Mouse (Mus musculus): ENCODE results near the gene March2. TPM values are rescaled to one million over a fixed set of nuclear protein-coding genes. Genes with fewer than 3 reads are reported as not detected.
A peak's percentile ranks its signal among the peaks of the same experiment; 100 is the strongest.

March2 gene
- total RNA-seq, 1 experiment from 2014 or later, result 20.5 TPM

GRCm38 (mm10) chr17:33728396-33728795 lies 9.9 kb upstream of the March2 start:
- ATAC-seq (replicated peaks in 1 of 2; ENCODE audit: insufficient read depth in 1 of 2, low FRiP score in 2 of 2, low TSS enrichment in 1 of 2, low read depth in 1 of 2, poor library complexity in 2 of 2, severe bottlenecking in 2 of 2), result no peak

DNA sequence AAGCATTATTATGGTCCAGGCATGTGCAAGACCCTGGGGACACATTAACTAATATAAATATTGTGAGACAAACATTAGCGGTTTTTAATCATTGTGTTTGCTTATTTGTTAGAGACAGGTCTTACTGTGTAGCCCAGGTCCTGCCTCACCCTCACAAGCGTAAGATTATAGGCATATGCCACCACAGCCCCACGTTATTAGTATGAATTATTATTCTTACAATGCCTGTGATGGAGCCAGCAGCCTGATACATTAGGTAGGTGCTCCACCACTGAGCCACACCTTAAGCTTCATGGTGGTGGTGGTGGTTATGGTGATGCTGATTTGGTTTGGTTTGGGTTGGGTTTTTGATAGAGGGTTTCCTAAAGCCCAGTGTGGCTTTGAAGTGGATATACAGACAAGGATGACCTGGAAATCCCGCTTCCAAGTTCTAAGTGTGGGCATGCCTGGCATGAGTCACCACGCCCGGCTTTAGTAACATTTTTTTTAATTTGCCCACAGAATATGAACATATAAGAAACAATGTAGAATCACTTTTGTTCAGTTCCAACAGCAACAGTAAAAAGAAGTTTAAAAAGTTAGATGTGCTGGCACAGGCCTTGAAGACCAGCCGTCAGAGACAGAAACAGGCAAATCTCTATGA lies 1.4 kb upstream of the March2 start:
- ATAC-seq (replicated peaks in 1 of 2; ENCODE audit: insufficient read depth in 1 of 2, low FRiP score in 2 of 2, low TSS enrichment in 1 of 2, low read depth in 1 of 2, poor library complexity in 2 of 2, severe bottlenecking in 2 of 2), result no peak

- no peak for ATAC-seq (replicated peaks in 1 of 2; ENCODE audit: insufficient read depth in 1 of 2, low FRiP score in 2 of 2, low TSS enrichment in 1 of 2, low read depth in 1 of 2, poor library complexity in 2 of 2, severe bottlenecking in 2 of 2)
These were observed 665 bp upstream of the March2 start for GRCm38 (mm10) chr17:33718944-33719725.

- ATAC-seq (replicated peaks in 1 of 2; ENCODE audit: insufficient read depth in 1 of 2, low FRiP score in 2 of 2, low TSS enrichment in 1 of 2, low read depth in 1 of 2, poor library complexity in 2 of 2, severe bottlenecking in 2 of 2), result no peak
These were observed 488 bp downstream of the March2 start for GRCm38 (mm10) chr17:33717982-33718381.

- ATAC-seq (replicated peaks in 1 of 2; ENCODE audit: insufficient read depth in 1 of 2, low FRiP score in 2 of 2, low TSS enrichment in 1 of 2, low read depth in 1 of 2, poor library complexity in 2 of 2, severe bottlenecking in 2 of 2), result no peak
These were observed 1.2 kb downstream of the March2 start for GRCm38 (mm10) chr17:33717246-33717645.

GRCm38 (mm10) chr17:33714779-33715178 lies 3.7 kb downstream of the March2 start:
- ATAC-seq (replicated peaks in 1 of 2; ENCODE audit: insufficient read depth in 1 of 2, low FRiP score in 2 of 2, low TSS enrichment in 1 of 2, low read depth in 1 of 2, poor library complexity in 2 of 2, severe bottlenecking in 2 of 2), result no peak

DNA sequence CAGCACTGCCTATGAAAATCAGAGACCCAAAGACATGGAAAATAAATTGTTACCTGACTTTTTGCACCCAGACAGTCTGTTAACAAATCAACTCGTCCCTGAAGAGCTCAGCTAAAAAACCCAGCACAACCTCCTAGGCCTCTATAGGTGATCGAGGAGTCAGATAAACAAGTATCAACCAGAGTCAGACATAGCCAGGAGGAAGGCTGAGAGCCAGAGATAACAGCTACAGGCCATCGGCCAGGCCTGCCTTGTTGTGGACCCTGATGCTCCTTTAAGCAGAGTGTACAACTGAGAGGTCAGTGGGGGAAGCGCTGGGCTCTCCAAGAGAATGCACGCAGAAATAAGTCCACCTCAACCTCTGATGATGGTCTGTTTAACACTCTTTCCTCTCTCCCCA lies 5.2 kb downstream of the March2 start:
- ATAC-seq (replicated peaks in 1 of 2; ENCODE audit: insufficient read depth in 1 of 2, low FRiP score in 2 of 2, low TSS enrichment in 1 of 2, low read depth in 1 of 2, poor library complexity in 2 of 2, severe bottlenecking in 2 of 2), result peak; percentile 12 to 66; a peak in 1 of 4 replicates

DNA sequence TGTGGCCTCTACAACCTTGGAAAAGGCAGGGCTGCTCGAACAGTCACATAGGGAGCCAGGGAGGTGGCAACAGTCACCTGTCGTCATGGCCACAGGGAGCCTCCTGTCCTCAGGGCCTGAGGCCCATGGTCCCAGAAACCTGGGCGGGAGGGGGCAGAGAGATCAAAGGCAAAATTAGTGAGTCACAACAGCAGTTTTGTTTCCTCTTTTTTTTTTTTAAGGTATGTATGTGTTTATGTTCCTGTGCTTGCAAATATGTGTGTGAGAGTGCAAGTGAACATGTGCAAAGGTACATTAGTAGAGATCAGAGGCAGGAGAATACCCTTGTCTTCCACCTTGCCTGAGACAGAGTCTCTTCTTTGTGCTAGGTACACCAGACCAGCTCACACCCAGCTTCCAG lies 8.6 kb downstream of the March2 start:
- no peak for ATAC-seq (replicated peaks in 1 of 2; ENCODE audit: insufficient read depth in 1 of 2, low FRiP score in 2 of 2, low TSS enrichment in 1 of 2, low read depth in 1 of 2, poor library complexity in 2 of 2, severe bottlenecking in 2 of 2)

DNA sequence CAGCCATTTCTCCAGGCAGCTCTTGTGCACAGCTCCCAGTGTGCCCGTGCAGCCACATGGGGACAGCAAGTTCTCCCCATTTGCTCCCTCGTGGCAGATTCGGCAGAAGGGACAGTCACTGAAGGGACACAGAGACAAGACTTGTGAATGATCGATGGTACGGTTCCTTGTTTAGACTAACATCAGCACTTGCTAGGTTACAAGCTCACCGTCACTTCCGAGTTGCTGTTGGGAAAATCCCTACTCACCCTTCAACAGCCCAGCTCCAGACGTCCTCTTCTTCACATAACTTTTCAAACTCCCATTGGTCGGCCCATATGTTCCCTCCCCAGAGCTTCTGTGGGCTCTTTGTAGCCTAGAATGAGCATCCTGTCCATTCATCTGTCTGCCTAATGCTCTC lies 15.4 kb downstream of the March2 start:
- no peak for ATAC-seq (replicated peaks in 1 of 2; ENCODE audit: insufficient read depth in 1 of 2, low FRiP score in 2 of 2, low TSS enrichment in 1 of 2, low read depth in 1 of 2, poor library complexity in 2 of 2, severe bottlenecking in 2 of 2)

DNA sequence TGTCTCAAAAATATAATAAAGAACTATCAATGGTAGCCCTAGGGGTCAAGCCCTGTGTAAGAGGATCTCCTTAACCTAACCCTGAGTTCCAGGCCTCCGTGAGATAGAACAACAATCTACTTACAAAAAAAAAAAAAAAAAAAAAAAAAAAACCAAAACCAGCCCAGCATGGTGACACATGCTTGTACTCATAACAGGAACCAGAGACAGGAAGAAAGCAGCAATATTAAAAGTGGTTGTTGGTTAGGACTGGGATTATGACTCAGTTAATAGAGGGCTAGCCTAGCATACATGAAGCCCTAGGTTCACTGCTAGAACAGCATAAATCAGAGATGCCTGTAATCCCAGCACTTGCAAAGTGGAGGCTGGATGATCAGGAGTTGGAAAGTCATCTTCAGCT lies 16.3 kb downstream of the March2 start:
- no peak for ATAC-seq (replicated peaks in 1 of 2; ENCODE audit: insufficient read depth in 1 of 2, low FRiP score in 2 of 2, low TSS enrichment in 1 of 2, low read depth in 1 of 2, poor library complexity in 2 of 2, severe bottlenecking in 2 of 2)

GRCm38 (mm10) chr17:33695471-33695870 lies 23.0 kb downstream of the March2 start:
- no peak for ATAC-seq (replicated peaks in 1 of 2; ENCODE audit: insufficient read depth in 1 of 2, low FRiP score in 2 of 2, low TSS enrichment in 1 of 2, low read depth in 1 of 2, poor library complexity in 2 of 2, severe bottlenecking in 2 of 2)

- ATAC-seq (replicated peaks in 1 of 2; ENCODE audit: insufficient read depth in 1 of 2, low FRiP score in 2 of 2, low TSS enrichment in 1 of 2, low read depth in 1 of 2, poor library complexity in 2 of 2, severe bottlenecking in 2 of 2), result no peak
These were observed 31.7 kb downstream of the March2 start, which contains the start of gene Hnrnpm for GRCm38 (mm10) chr17:33686760-33687159. Hnrnpm (minus strand) TSS chr17:33686860.

GRCm38 (mm10) chr17:33685249-33685653 lies 33.2 kb downstream of the March2 start:
- ATAC-seq (replicated peaks in 1 of 2; ENCODE audit: insufficient read depth in 1 of 2, low FRiP score in 2 of 2, low TSS enrichment in 1 of 2, low read depth in 1 of 2, poor library complexity in 2 of 2, severe bottlenecking in 2 of 2), result peak; percentile 90 to 96

DNA sequence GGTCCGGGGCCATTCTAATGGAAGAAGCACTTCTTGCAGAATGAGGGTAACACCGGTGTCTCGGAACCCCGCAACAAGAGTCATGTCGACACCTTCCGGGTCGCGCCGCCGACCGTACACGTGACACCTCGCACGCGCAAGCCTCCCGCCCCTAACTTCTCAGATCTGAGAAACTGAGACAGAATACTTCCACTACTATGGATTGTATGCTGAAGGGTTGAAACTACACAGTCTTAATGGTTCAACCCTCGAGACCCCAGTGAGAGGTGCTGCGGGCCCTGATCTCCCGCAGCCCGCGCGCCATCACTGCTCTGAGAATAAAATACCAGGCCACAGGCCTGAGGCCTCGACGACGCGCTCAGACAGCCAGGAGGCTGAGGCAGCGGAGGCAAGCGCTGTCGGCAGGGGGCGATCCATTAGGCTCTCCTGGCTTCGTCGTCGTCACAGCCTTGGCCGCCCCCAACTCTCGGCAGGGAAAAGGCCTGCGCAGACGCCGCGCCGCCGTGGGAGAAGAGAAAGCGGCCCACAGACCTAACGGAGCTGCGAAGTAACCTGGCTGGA lies 33.7 kb downstream of the March2 start:
- ATAC-seq (replicated peaks in 1 of 2; ENCODE audit: insufficient read depth in 1 of 2, low FRiP score in 2 of 2, low TSS enrichment in 1 of 2, low read depth in 1 of 2, poor library complexity in 2 of 2, severe bottlenecking in 2 of 2), result peak; percentile 58 to 71

DNA sequence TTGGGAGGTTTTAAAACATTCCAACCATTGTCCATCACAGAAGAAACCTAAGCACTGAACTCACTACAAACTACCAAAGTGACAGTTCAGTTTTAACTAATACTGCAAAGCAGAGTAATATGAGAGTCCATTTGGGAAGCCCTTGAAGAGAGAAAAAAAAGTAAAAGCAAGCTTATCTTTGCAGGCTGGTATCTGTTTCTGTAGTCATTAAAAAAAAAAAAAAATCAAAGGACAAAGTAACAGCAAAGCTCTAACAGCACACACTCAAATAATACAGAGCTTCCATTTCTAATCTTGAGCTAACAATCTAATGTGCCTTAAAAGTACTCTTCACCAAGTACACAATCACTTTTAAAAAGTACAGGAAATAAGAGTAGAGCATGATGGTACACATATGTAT lies 36.7 kb downstream of the March2 start:
- ATAC-seq (replicated peaks in 1 of 2; ENCODE audit: insufficient read depth in 1 of 2, low FRiP score in 2 of 2, low TSS enrichment in 1 of 2, low read depth in 1 of 2, poor library complexity in 2 of 2, severe bottlenecking in 2 of 2), result no peak

DNA sequence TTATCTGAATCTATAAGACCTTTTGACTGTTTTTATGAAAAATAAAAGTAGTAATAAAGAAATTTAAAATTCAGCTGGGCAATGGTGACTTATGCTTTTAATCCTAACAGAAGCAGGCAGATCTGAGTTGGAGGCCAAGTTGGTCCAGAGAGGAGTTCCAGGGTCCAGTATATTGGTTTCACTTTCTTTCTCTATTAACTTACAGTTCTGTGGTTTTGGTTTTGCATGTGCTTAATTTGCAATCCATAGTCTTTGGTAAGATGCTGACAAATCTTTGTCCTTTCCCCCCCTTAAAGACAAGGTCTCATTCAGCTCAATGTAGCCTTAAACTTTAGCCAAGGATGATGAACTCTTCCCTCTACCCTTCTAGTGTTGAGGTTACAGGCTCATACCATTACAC lies 39.7 kb downstream of the March2 start:
- ATAC-seq (replicated peaks in 1 of 2; ENCODE audit: insufficient read depth in 1 of 2, low FRiP score in 2 of 2, low TSS enrichment in 1 of 2, low read depth in 1 of 2, poor library complexity in 2 of 2, severe bottlenecking in 2 of 2), result no peak

- ATAC-seq (replicated peaks in 1 of 2; ENCODE audit: insufficient read depth in 1 of 2, low FRiP score in 2 of 2, low TSS enrichment in 1 of 2, low read depth in 1 of 2, poor library complexity in 2 of 2, severe bottlenecking in 2 of 2), result no peak
These were observed 42.4 kb downstream of the March2 start for GRCm38 (mm10) chr17:33676086-33676485.

DNA sequence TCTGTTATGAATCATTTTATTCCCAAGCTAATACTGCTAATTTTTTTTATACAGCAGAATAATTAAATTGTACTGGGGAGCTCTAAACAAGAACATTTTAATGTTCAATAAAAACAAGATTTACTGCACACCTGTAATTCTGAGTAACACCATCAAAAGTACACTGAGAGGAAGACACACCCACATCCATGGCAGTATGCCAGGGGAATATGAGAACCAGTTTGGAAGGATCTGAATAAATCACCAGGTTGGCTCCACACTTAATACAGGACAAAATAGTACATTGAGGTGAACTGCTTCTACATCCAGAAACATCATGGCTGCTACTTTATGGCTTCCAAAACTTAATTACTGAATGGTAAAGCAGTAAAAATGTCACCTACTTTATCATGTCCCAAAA lies 43.0 kb downstream of the March2 start:
- no peak for ATAC-seq (replicated peaks in 1 of 2; ENCODE audit: insufficient read depth in 1 of 2, low FRiP score in 2 of 2, low TSS enrichment in 1 of 2, low read depth in 1 of 2, poor library complexity in 2 of 2, severe bottlenecking in 2 of 2)
